Mouse (Mus musculus): Measurements from ENCODE around the gene Bcat2.

GRCm38 (mm10) chr7:45526474-45527120 lies 43.4 kb upstream of the Bcat2 start:
- TF ChIP-seq CTCF (IDR thresholded peaks at IDR 0.05; ENCODE audit: low read depth, low read length), result no peak
- TF ChIP-seq TAL1 (conservative IDR thresholded peaks at IDR 0.05; ENCODE audit: low read depth, low read length), result no peak
- no peak for TF ChIP-seq GATA1 (IDR thresholded peaks at IDR 0.05; ENCODE audit: borderline replicate concordance, low read length)
- no peak for TF ChIP-seq POLR2AphosphoS5 (IDR thresholded peaks at IDR 0.05; ENCODE audit: insufficient replicate concordance, low read depth, low read length)
